Mouse (Mus musculus) activated CD4-positive, CD25-positive, alpha-beta regulatory T cell, adult 4 months (primary cell): ENCODE measurements around the gene Plk4. TPM values are rescaled to one million over a fixed set of nuclear protein-coding genes. Genes with fewer than 3 reads are reported as not detected.
A peak's percentile ranks its signal among the peaks of the same experiment; 100 is the strongest.
"Not testable (repeated sequence)": the region's sequence is repeated elsewhere in the genome, so short reads cannot be mapped to it uniquely, and the experiment has no call there.

ENCODE experiments used
- ATAC-seq: one replicate; pipeline ENCODE4 v1.8.0; 2017
- polyA plus RNA-seq, 2 experiments: library from polyadenylated mRNA; unstranded; fragments of 100-300 nt; shearing (Covaris generic); gene quantifications; one replicate each; pipeline ENCODE4 v1.2.1; 2017

Gene Plk4
- 10 to 100 TPM; 13.0 to 14.1 TPM for polyA plus RNA-seq

GRCm38 (mm10) chr3:40799530-40800372 is at the start of gene Plk4:
Gene Plk4, plus strand, starts transcription at chr3:40800019.
- peak; percentile 87 for ATAC-seq

GRCm38 (mm10) chr3:40760746-40761145 is 39.1 kb upstream of the Plk4 start:
- peak; percentile 80 for ATAC-seq

GRCm38 (mm10) chr3:40761312-40761711 is 38.5 kb upstream of the Plk4 start:
- ATAC-seq, result no peak

- ATAC-seq, result no peak
These were observed 6.0 kb upstream of the Plk4 start for GRCm38 (mm10) chr3:40793783-40794182.

GRCm38 (mm10) chr3:40798054-40798453 is 1.8 kb upstream of the Plk4 start:
- ATAC-seq, result no peak

GRCm38 (mm10) chr3:40798500-40798899 is 1.3 kb upstream of the Plk4 start:
- ATAC-seq, result peak; percentile 40

GRCm38 (mm10) chr3:40800373-40800823 is 579 bp downstream of the Plk4 start:
- ATAC-seq, result peak; percentile 30

- ATAC-seq, result no peak
These were observed 7.1 kb downstream of the Plk4 start for GRCm38 (mm10) chr3:40806871-40807270.

- ATAC-seq, result no peak
These were observed 8.9 kb downstream of the Plk4 start for GRCm38 (mm10) chr3:40808686-40809085.

- ATAC-seq, result no peak
These were observed 10.1 kb downstream of the Plk4 start for GRCm38 (mm10) chr3:40809894-40810293.

- no peak for ATAC-seq
These were observed 13.5 kb downstream of the Plk4 start for GRCm38 (mm10) chr3:40813275-40813674.

- ATAC-seq, result not testable (repeated sequence)
These were observed 45.7 kb downstream of the Plk4 start for GRCm38 (mm10) chr3:40845521-40845920.

GRCm38 (mm10) chr3:40846473-40846956 is 46.7 kb downstream of the Plk4 start, which contains the start of gene Mfsd8:
Gene Mfsd8, minus strand, starts transcription at chr3:40846886.
- ATAC-seq, result peak; percentile 97

- ATAC-seq, result not testable (repeated sequence)
These were observed 47.0 kb downstream of the Plk4 start, which contains the start of gene Abhd18 for GRCm38 (mm10) chr3:40846957-40847017. Gene Abhd18, plus strand, starts transcription at chr3:40846970.

- ATAC-seq, result peak; percentile 16
These were observed 47.2 kb downstream of the Plk4 start for GRCm38 (mm10) chr3:40847018-40847417.

GRCm38 (mm10) chr3:40847936-40848335 is 48.1 kb downstream of the Plk4 start:
- not testable (repeated sequence) for ATAC-seq

GRCm38 (mm10) chr3:40853123-40853738 is 53.4 kb downstream of the Plk4 start:
- peak; percentile 67 for ATAC-seq

Other genes with a start within 250 kb of the Plk4 start
- gene Slc25a31, start 91.2 kb upstream of the Plk4 start, polyA plus RNA-seq, result not detected
- gene Hspa4l, start 55.5 kb upstream of the Plk4 start, polyA plus RNA-seq, result 10 to 100 TPM; 24.8 to 28.5 TPM
- 10 to 100 TPM; 12.7 to 16.5 TPM for gene Mfsd8, start 46.9 kb downstream of the Plk4 start, polyA plus RNA-seq
- gene Abhd18, start 47.0 kb downstream of the Plk4 start, polyA plus RNA-seq, result 10 to 100 TPM; 14.3 to 15.8 TPM
- gene 1700034I23Rik, start 102.5 kb downstream of the Plk4 start, polyA plus RNA-seq, result under 1 TPM; 0.49 to 0.88 TPM
- 10 to 100 TPM; 20.0 to 24.7 TPM for gene Larp1b, start 149.8 kb downstream of the Plk4 start, polyA plus RNA-seq